Mouse (Mus musculus) ES-E14 (cell line): ENCODE results near the gene Myo15b.

Experiments
- HCFC1 ChIP-seq: IDR thresholded peaks from 2 replicates; pipeline ENCODE4 v1.6.1; 2012; ENCODE audit warnings: low read length, inconsistent platforms, borderline replicate concordance; ENCODE audit not compliant: insufficient read depth
- MAFK ChIP-seq: IDR thresholded peaks from 2 replicates; pipeline ENCODE4 v1.6.1; 2014; ENCODE audit warnings: mild to moderate bottlenecking, low read depth, low read length, inconsistent platforms; ENCODE audit not compliant: insufficient read depth
- ZNF384 ChIP-seq: IDR thresholded peaks from 2 replicates; pipeline ENCODE4 v1.6.1; 2012; ENCODE audit warnings: low read depth, low read length, inconsistent platforms

DNA sequence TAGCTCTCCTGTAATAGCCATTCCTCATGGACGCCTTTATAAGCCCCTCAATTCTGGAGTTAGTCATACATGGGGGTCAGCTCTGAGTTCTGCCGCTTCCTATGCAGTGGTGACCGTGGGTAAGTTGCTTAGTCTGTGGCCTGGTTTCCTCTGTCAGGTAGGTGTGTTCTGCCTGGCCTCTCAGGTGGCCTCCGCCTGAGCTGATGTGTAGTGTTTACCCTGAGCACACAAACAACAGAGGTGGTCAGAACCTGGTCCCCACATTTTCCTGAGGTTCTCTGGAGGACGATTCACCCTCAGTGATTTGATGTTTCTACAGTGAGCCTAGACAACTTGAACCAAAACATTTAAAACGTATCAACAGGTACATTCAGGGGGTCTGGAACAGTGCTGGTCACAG, 26.1 kb upstream of the Myo15b start:
- TF ChIP-seq MAFK (no peak), ZNF384 (no peak), HCFC1 (no peak)
